Comparison of ENCODE assay signal across 8 mouse cellular contexts in genomic region chr17:32091032-32091363, GRCm38 (mm10). TPM values are rescaled to one million over a fixed set of nuclear protein-coding genes. Genes with fewer than 3 reads are reported as not detected.
DNase-seq lines count a peak whose midpoint lies in the region; ATAC-seq and TF ChIP-seq lines count a peak whose summit lies in the region.

No protein-coding gene starts in this region.

- intact Hi-C loops in left cerebral cortex, postnatal 36 days (cut with DNase I): no loop called here

- no peak for DNase-seq in kidney, postnatal 0 days (ENCODE audit: low spot score)
- no peak for DNase-seq in kidney, postnatal 25 days
- no peak for DNase-seq in adrenal gland, adult 8-10 months
- DNase-seq in cerebellum, adult 11 months: no peak
- DNase-seq in left cerebral cortex, postnatal 36 days (ENCODE audit: low spot score in 2 of 2): no peak

- H3K4me3 ChIP-seq in kidney, postnatal 0 days (replicated peaks; ENCODE audit: low read depth, low read length): peak overlapping the region; percentile 32; the same call in 1 of the 2 replicates
- peak overlapping the region; percentile 22 for H3K4me3 ChIP-seq in embryonic facial prominence, embryonic 12.5 days
- peak overlapping the region; percentile 27 for H3K4me3 ChIP-seq in hindbrain, embryonic 15.5 days
- peak overlapping the region; percentile 26 for H3K4me3 ChIP-seq in midbrain, embryonic 15.5 days

- H3K9ac ChIP-seq in kidney, postnatal 0 days (ENCODE audit: low read depth, low read length): peak overlapping the region; percentile 50; the same call in 1 of the 2 replicates
- H3K9ac ChIP-seq in embryonic facial prominence, embryonic 12.5 days: 0 out of 2 replicates have a peak overlapping the region, but pooled peaks have one; percentile 15
- H3K9ac ChIP-seq in hindbrain, embryonic 15.5 days: 0 out of 2 replicates have a peak overlapping the region, but pooled peaks have one; percentile 13
- H3K9ac ChIP-seq in midbrain, embryonic 15.5 days: 0 out of 2 replicates have a peak overlapping the region, but pooled peaks have one; percentile 34

- peaks cover 9% of the 10 kb centered on the region for H3K4me1 ChIP-seq in kidney, postnatal 0 days (replicated peaks; ENCODE audit: insufficient read depth, low read length)
- peaks cover 7% of the 10 kb centered on the region; the same call in 1 of the 2 replicates for H3K4me1 ChIP-seq in embryonic facial prominence, embryonic 12.5 days
- peaks cover 14% of the 10 kb centered on the region for H3K4me1 ChIP-seq in hindbrain, embryonic 15.5 days (replicated peaks)
- peaks cover 11% of the 10 kb centered on the region for H3K4me1 ChIP-seq in midbrain, embryonic 15.5 days

- no peaks in the 10 kb centered on the region for H3K9me3 ChIP-seq in kidney, postnatal 0 days (replicated peaks; ENCODE audit: low read length)
- H3K9me3 ChIP-seq in embryonic facial prominence, embryonic 12.5 days: no peaks in the 10 kb centered on the region
- no peaks in the 10 kb centered on the region for H3K9me3 ChIP-seq in hindbrain, embryonic 15.5 days
- no peaks in the 10 kb centered on the region for H3K9me3 ChIP-seq in midbrain, embryonic 15.5 days

- TF ChIP-seq CTCF in kidney, postnatal 0 days (IDR thresholded peaks at IDR 0.05; ENCODE audit: low read depth): no peak

- no peaks in the 10 kb centered on the region for H3K36me3 ChIP-seq in kidney, postnatal 0 days (ENCODE audit: insufficient read depth, low read length)
- H3K36me3 ChIP-seq in embryonic facial prominence, embryonic 12.5 days: no peaks in the 10 kb centered on the region
- H3K36me3 ChIP-seq in hindbrain, embryonic 15.5 days: no peaks in the 10 kb centered on the region
- no peaks in the 10 kb centered on the region for H3K36me3 ChIP-seq in midbrain, embryonic 15.5 days (replicated peaks)

- H3K4me2 ChIP-seq in kidney, postnatal 0 days (ENCODE audit: low read length): peak overlapping the region; percentile 60
- peak overlapping the region; percentile 49 for H3K4me2 ChIP-seq in embryonic facial prominence, embryonic 12.5 days (replicated peaks)
- H3K4me2 ChIP-seq in hindbrain, embryonic 15.5 days: peak overlapping the region; percentile 54
- H3K4me2 ChIP-seq in midbrain, embryonic 15.5 days: peak overlapping the region; percentile 54

- 15% methylated on average over 1 of the region's 1 CpGs for WGBS in kidney, postnatal 0 days
- WGBS in embryonic facial prominence, embryonic 12.5 days: 40% methylated on average over 1 of the region's 1 CpGs
- 13% methylated on average over 1 of the region's 1 CpGs for WGBS in hindbrain, embryonic 15.5 days
- WGBS in midbrain, embryonic 15.5 days: 20% methylated on average over 1 of the region's 1 CpGs

- peak overlapping the region; percentile 51 for H3K27ac ChIP-seq in kidney, postnatal 0 days
- peak overlapping the region; percentile 37; the same call in 1 of the 2 replicates for H3K27ac ChIP-seq in embryonic facial prominence, embryonic 12.5 days
- H3K27ac ChIP-seq in hindbrain, embryonic 15.5 days (replicated peaks): peak overlapping the region; percentile 68
- peak overlapping the region; percentile 59 for H3K27ac ChIP-seq in midbrain, embryonic 15.5 days

- peak; percentile 41 for ATAC-seq in kidney, postnatal 0 days (replicated peaks; ENCODE audit: low FRiP score, low read depth)
- ATAC-seq in embryonic facial prominence, embryonic 12.5 days (ENCODE audit: insufficient number of reproducible peaks, insufficient read depth, low FRiP score, low TSS enrichment): peak; percentile 38; the same call in 1 of the 2 replicates
- no peak; the same call in 1 of the 2 replicates for ATAC-seq in hindbrain, embryonic 15.5 days (ENCODE audit: low FRiP score, low read depth)
- ATAC-seq in midbrain, embryonic 15.5 days (replicated peaks): peak; percentile 71

- H3K27me3 ChIP-seq in kidney, postnatal 0 days (ENCODE audit: insufficient read depth, low read length): no peaks in the 10 kb centered on the region
- H3K27me3 ChIP-seq in embryonic facial prominence, embryonic 12.5 days: no peaks in the 10 kb centered on the region
- no peaks in the 10 kb centered on the region for H3K27me3 ChIP-seq in hindbrain, embryonic 15.5 days
- H3K27me3 ChIP-seq in midbrain, embryonic 15.5 days (replicated peaks): no peaks in the 10 kb centered on the region

RNA-seq across cellular contexts. Expression of gene Hsf2bp, which starts 54.8 kb away (rescaled TPM):
- polyA plus RNA-seq in kidney, postnatal 0 days (2015; fragmentation: Nextera tagmentation; extraction: Ambion mirVana): 2.9 and 3.1 TPM in 2 replicates
- polyA plus RNA-seq in embryonic facial prominence, embryonic 12.5 days (2016; fragmentation: Nextera tagmentation; extraction: Ambion mirVana): 0.35 and 0.89 TPM in 2 replicates
- polyA plus RNA-seq in hindbrain, embryonic 15.5 days (2015; fragmentation: Nextera tagmentation; extraction: Ambion mirVana): 0.48 and 0.49 TPM in 2 replicates
- 0.63 and 0.75 TPM in 2 replicates for polyA plus RNA-seq in midbrain, embryonic 15.5 days (2015; fragmentation: Nextera tagmentation; extraction: Ambion mirVana)
- 1 to 10 TPM; 1.1 to 2.2 (median 1.4) TPM for total RNA-seq in adrenal gland, adult 8-10 months (2022)
- 1 to 10 TPM in 1 of 2 experiments, under 1 TPM in 1; 0.64 to 1.4 TPM for total RNA-seq in left cerebral cortex, postnatal 36 days (2021)

RNA-seq across cellular contexts. Expression of gene Rrp1b, which starts 55.1 kb away (rescaled TPM):
- 38.0 and 46.3 TPM in 2 replicates for polyA plus RNA-seq in kidney, postnatal 0 days (2015; fragmentation: Nextera tagmentation; extraction: Ambion mirVana)
- 72.4 and 74.9 TPM in 2 replicates for polyA plus RNA-seq in embryonic facial prominence, embryonic 12.5 days (2016; fragmentation: Nextera tagmentation; extraction: Ambion mirVana)
- 35.1 and 36.3 TPM in 2 replicates for polyA plus RNA-seq in hindbrain, embryonic 15.5 days (2015; fragmentation: Nextera tagmentation; extraction: Ambion mirVana)
- 42.4 and 42.7 TPM in 2 replicates for polyA plus RNA-seq in midbrain, embryonic 15.5 days (2015; fragmentation: Nextera tagmentation; extraction: Ambion mirVana)
- total RNA-seq in adrenal gland, adult 8-10 months (2022): 10 to 100 TPM; 17.5 to 46.9 (median 36.8) TPM
- total RNA-seq in left cerebral cortex, postnatal 36 days (2021): 10 to 100 TPM; 13.2 to 21.7 TPM
